Mouse (Mus musculus) liver, adult 2 months (tissue): ENCODE measurements around the gene Kcnab1. TPM values are rescaled to one million over a fixed set of nuclear protein-coding genes. Genes with fewer than 3 reads are reported as not detected.

Source experiments
- DNase-seq: peaks from one replicate; pipeline ENCODE4 v3.0.0-alpha.2; 2011; ENCODE audit warnings: low read depth, low spot score; ENCODE audit errors: extremely low read depth
- H3K27ac ChIP-seq: fragments of 200-500 bp; replicated peaks from 2 replicates; pipeline ENCODE4 v1.5.1; 2012; ENCODE audit warnings: low read depth, mild to moderate bottlenecking, control low read depth, inconsistent platforms, low read length; ENCODE audit not compliant: insufficient read depth
- H3K27me3 ChIP-seq: fragments of 200-500 bp; 2 replicates; pipeline ENCODE4 v1.6.1; 2012; ENCODE audit warnings: mild to moderate bottlenecking, moderate library complexity, low read length, inconsistent platforms; ENCODE audit not compliant: control insufficient read depth, insufficient read depth
- H3K36me3 ChIP-seq: fragments of 200-500 bp; 2 replicates; pipeline ENCODE4 v1.6.1; 2012; ENCODE audit warnings: low read length, inconsistent platforms; ENCODE audit not compliant: control insufficient read depth, insufficient read depth
- H3K4me1 ChIP-seq: fragments of 200-500 bp; 2 replicates; pipeline ENCODE4 v1.6.1; 2011; ENCODE audit warnings: low read length; ENCODE audit not compliant: control insufficient read depth, insufficient read depth
- H3K4me3 ChIP-seq: fragments of 200-500 bp; 2 replicates; pipeline ENCODE4 v1.5.1; 2011; ENCODE audit warnings: low read depth, mild to moderate bottlenecking, control low read depth, low read length, moderate library complexity; ENCODE audit not compliant: insufficient read depth
- H3K79me2 ChIP-seq: fragments of 200-500 bp; 2 replicates; pipeline ENCODE4 v1.6.1; 2012; ENCODE audit warnings: inconsistent platforms, mild to moderate bottlenecking, low read length, moderate library complexity; ENCODE audit not compliant: control insufficient read depth, insufficient read depth
- H3K9ac ChIP-seq: fragments of 200-500 bp; 2 replicates; pipeline ENCODE4 v1.6.1; 2012; ENCODE audit warnings: low read depth, mild to moderate bottlenecking, control low read depth, inconsistent platforms, low read length
- CTCF ChIP-seq: fragments of 200-500 bp; IDR thresholded peaks from 2 replicates; pipeline ENCODE4 v1.5.1; 2011; ENCODE audit warnings: low read depth, low read length, control low read depth
- POLR2A ChIP-seq: fragments of 200-500 bp; IDR thresholded peaks from 2 replicates; pipeline ENCODE4 v1.6.1; 2011; ENCODE audit warnings: low read length, control low read depth; ENCODE audit not compliant: insufficient read depth; ENCODE audit errors: extremely low read depth
- WGBS: fragments of 180-500 bp; shearing (Covaris S2); methylation state at CpG from one replicate; pipeline ENCODE4 v1.1.7; 2018; 5-methylcytosine and 5-hydroxymethylcytosine counted together
- polyA plus RNA-seq: library from polyadenylated mRNA; depleted of rRNA; stranded (reverse); fragments of >200 nt; gene quantifications from 2 replicates; pipeline ENCODE4 v1.2.3, GENCODE M21; 2012
- total RNA-seq: library from RNA; depleted of rRNA; stranded (reverse); fragments of >200 nt; gene quantifications from 2 replicates; pipeline ENCODE4 v1.2.3, GENCODE M21; 2014

Gene Kcnab1
- total and polyA plus RNA-seq, 2 experiments: 0.06 to 0.28 TPM

GRCm38 (mm10) chr3:65321981-65322779, 213.0 kb downstream of the Kcnab1 start:
- Histone ChIP-seq H3K9ac (no peak overlapping the region), H3K79me2 (no peaks in the 10 kb centered on the region), H3K27ac (no peak overlapping the region), H3K4me1 (no peaks in the 10 kb centered on the region), H3K4me3 (no peak overlapping the region), H3K27me3 (no peaks in the 10 kb centered on the region), H3K36me3 (no peaks in the 10 kb centered on the region)
- WGBS: 93% methylated on average over 14 of the region's 14 CpGs
- no peak for TF ChIP-seq POLR2A
- no peak for TF ChIP-seq CTCF
- DNase-seq: no peak

GRCm38 (mm10) chr3:65325254-65325653, 216.1 kb downstream of the Kcnab1 start:
- no peaks in the 10 kb centered on the region for H3K79me2 ChIP-seq
- no peak overlapping the region for H3K4me3 ChIP-seq
- H3K9ac ChIP-seq: no peak overlapping the region
- no peaks in the 10 kb centered on the region for H3K4me1 ChIP-seq
- no peak overlapping the region for H3K27ac ChIP-seq
- no peak for DNase-seq
- WGBS: 68% methylated on average over 3 of the region's 3 CpGs
- no peaks in the 10 kb centered on the region for H3K27me3 ChIP-seq
- TF ChIP-seq POLR2A: no peak
- no peak for TF ChIP-seq CTCF
- H3K36me3 ChIP-seq: no peaks in the 10 kb centered on the region

GRCm38 (mm10) chr3:65328814-65329213, 219.6 kb downstream of the Kcnab1 start:
- Histone ChIP-seq H3K9ac (no peak overlapping the region), H3K27me3 (no peaks in the 10 kb centered on the region), H3K4me1 (no peaks in the 10 kb centered on the region), H3K27ac (no peak overlapping the region), H3K79me2 (no peaks in the 10 kb centered on the region), H3K4me3 (no peak overlapping the region), H3K36me3 (no peaks in the 10 kb centered on the region)
- TF ChIP-seq POLR2A (no peak), CTCF (no peak)
- no peak for DNase-seq
- 89% methylated on average over 4 of the region's 4 CpGs for WGBS

- no peak overlapping the region for H3K9ac ChIP-seq
- no peaks in the 10 kb centered on the region for H3K79me2 ChIP-seq
- H3K4me1 ChIP-seq: no peaks in the 10 kb centered on the region
- TF ChIP-seq CTCF: no peak
- no peak for TF ChIP-seq POLR2A
- H3K36me3 ChIP-seq: no peaks in the 10 kb centered on the region
- H3K4me3 ChIP-seq: no peak overlapping the region
- WGBS: 87% methylated on average over 10 of the region's 10 CpGs
- H3K27ac ChIP-seq: no peak overlapping the region
- no peak for DNase-seq
- no peaks in the 10 kb centered on the region for H3K27me3 ChIP-seq
Observed at GRCm38 (mm10) chr3:65337835-65338464, 228.8 kb downstream of the Kcnab1 start.

- TF ChIP-seq POLR2A (no peak), CTCF (no peak)
- Histone ChIP-seq H3K4me1 (no peaks in the 10 kb centered on the region), H3K27ac (no peak overlapping the region), H3K4me3 (no peak overlapping the region), H3K9ac (no peak overlapping the region), H3K27me3 (no peaks in the 10 kb centered on the region), H3K36me3 (no peaks in the 10 kb centered on the region), H3K79me2 (no peaks in the 10 kb centered on the region)
- no peak for DNase-seq
- 85% methylated on average over 5 of the region's 5 CpGs for WGBS
Observed at GRCm38 (mm10) chr3:65340173-65340951, 231.2 kb downstream of the Kcnab1 start.
